Mouse (Mus musculus) urinary bladder, postnatal 4 days (tissue): ENCODE measurements around the gene Mrpl39.

ENCODE experiments used
- DNase-seq, 2 experiments: peaks; one replicate each; pipeline ENCODE4 v3.0.0; 2021 to 2022; ENCODE audit warnings: low spot score in 2 of 2

Gene Mrpl39

DNA sequence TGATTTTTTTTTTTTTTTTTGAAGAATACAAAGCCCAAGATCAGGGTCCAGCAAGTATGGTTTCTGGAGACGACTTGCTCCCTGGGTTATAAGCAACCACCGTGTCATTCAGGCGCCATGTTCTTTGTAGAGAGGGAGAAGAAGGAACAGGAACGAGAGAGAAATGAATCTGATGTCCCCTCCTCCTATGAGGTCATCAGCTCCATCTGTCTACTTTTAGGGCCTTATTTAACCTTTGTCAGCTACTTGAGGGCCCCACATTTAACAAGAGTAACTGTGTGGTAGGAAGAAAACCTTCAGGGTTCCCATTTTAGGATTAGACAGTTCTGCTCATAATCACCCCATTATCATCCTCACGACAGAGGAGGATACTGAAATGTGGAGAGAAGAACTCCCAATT lies 34.5 kb downstream of the Mrpl39 start:
- DNase-seq = no peak

DNA sequence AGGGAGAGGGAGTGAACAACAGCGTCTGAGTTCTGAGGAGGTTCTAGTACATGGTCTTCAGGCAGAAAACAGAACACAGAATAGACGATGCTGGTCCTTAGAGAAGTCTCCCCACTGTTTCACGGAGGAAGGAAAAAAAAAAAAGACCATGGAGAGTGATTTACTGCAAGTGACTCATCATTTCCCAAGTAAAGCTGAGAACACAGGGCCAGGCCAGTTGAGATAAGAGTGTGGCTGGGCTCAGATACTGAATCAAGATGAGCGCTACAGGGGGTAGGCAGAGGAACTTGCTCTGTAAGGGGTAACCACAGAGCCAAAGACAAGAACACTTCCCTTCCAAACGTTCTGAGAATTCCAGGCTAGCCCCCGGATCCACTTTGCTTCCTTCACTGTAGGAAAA lies 36.8 kb downstream of the Mrpl39 start:
- DNase-seq = no peak

DNA sequence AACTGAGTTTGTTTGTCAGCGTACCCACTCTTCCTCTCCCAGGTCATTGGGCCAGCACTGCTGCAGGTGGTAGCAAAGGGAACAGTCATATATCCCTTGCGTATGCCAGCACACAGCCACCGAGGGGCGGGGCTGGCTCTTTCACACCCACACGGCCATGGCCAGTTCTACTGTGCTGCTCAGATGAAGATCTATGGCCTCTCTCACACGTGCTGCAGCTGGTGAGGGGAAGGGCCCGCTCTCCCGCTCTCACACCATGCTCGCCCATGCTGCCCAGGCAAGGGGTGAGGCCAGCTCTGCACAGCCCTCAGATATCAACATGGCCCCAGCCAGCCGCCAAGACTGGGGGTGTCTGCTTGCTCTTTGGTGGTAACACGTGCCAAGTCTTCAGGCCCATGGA lies 39.4 kb downstream of the Mrpl39 start:
- DNase-seq = no peak

DNA sequence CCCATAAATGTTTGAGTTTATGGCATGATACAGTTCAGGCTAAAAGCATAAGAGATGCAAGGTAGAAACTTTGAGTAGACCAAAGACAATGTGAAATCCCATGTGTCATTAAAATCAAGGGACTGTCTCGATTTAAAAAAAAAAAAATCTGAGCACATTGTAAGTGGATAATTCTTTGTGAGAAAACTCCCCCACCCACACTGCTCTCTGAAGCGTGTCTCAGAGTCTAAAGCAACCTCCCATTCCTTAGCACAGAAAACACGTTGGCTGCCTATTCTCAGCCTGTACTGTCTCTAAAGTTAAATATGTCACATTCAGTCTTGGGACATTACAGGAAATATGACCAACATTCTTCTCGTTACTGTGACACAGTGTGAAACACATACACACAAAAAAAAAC lies 53.6 kb downstream of the Mrpl39 start:
- DNase-seq = no peak

- no peak for DNase-seq
These were observed 54.8 kb downstream of the Mrpl39 start for GRCm38 (mm10) chr16:84680760-84681159.

- DNase-seq = no peak
These were observed 58.2 kb downstream of the Mrpl39 start for GRCm38 (mm10) chr16:84677292-84677691.
